Mouse (Mus musculus) lung, postnatal 36 days (tissue): ENCODE measurements at regions not wholly inside any gene's neighbourhood (a gene's known extent, or its start where the extent isn't known, plus 50 kb on each side); places are given as distances from the start of the nearest gene placed in this dataset.

ENCODE experiments used
- DNase-seq: peaks from one replicate; pipeline ENCODE4 v3.0.0; 2022; ENCODE audit warnings: mixed read lengths

- no peak for DNase-seq
Observed at GRCm38 (mm10) chr5:129449931-129450573, 51.0 kb upstream of the Sfswap start.
